Mouse (Mus musculus) hindbrain, postnatal 0 days (tissue): ENCODE results near the gene Cd36. TPM values are rescaled to one million over a fixed set of nuclear protein-coding genes. Genes with fewer than 3 reads are reported as not detected.

Source experiments
- ATAC-seq: fragments of 200-750 bp; cut with Nextera tagmentation; 2 replicates; pipeline ENCODE4 v1.8.0; 2017; ENCODE audit warnings: mild to moderate bottlenecking, moderate TSS enrichment, moderate library complexity
- DNase-seq: peaks from one replicate; pipeline ENCODE4 v3.0.0-alpha.2; 2015; ENCODE audit warnings: low spot score
- H3K27ac ChIP-seq: fragments of 300-500 bp; sonication (generic); 2 replicates; pipeline ENCODE4 v1.5.1; 2014; ENCODE audit warnings: mild to moderate bottlenecking
- H3K27me3 ChIP-seq: fragments of 300-500 bp; sonication (generic); 2 replicates; pipeline ENCODE4 v1.6.1; 2014; ENCODE audit warnings: low read length, mixed read lengths; ENCODE audit not compliant: insufficient read depth
- H3K36me3 ChIP-seq: fragments of 300-500 bp; sonication (generic); 2 replicates; pipeline ENCODE4 v1.6.1; 2014; ENCODE audit warnings: low read length, mixed read lengths; ENCODE audit not compliant: insufficient read depth
- H3K4me1 ChIP-seq: fragments of 300-500 bp; sonication (generic); 2 replicates; pipeline ENCODE4 v1.6.1; 2014; ENCODE audit warnings: antibody characterized with exemption, low read length, mixed read lengths; ENCODE audit not compliant: insufficient read depth
- H3K4me2 ChIP-seq: fragments of 300-500 bp; sonication (generic); 2 replicates; pipeline ENCODE4 v1.6.1; 2014; ENCODE audit warnings: low read depth, mild to moderate bottlenecking, low read length, moderate library complexity, mixed read lengths
- H3K4me3 ChIP-seq: fragments of 300-500 bp; sonication (generic); 2 replicates; pipeline ENCODE4 v1.5.1; 2014; ENCODE audit warnings: low read length
- H3K9ac ChIP-seq: fragments of 300-500 bp; sonication (generic); replicated peaks from 2 replicates; pipeline ENCODE4 v1.6.1; 2014; ENCODE audit warnings: mild to moderate bottlenecking, low read length, moderate library complexity, mixed read lengths
- H3K9me3 ChIP-seq: fragments of 300-500 bp; sonication (generic); 2 replicates; pipeline ENCODE4 v1.6.1; 2016; ENCODE audit warnings: low read length, mixed read lengths
- CTCF ChIP-seq: IDR thresholded peaks from 2 replicates; pipeline ENCODE4 v1.5.1; 2016; ENCODE audit warnings: antibody characterized with exemption, control low read depth, low read depth
- WGBS: fragments of 180-500 bp; shearing (Covaris S2); extraction: QIAGEN DNeasy Blood & Tissue Kit; methylation state at CpG from one replicate; pipeline ENCODE4 v1.1.7; 2014; 5-methylcytosine and 5-hydroxymethylcytosine counted together
- polyA plus RNA-seq: library from polyadenylated mRNA; unstranded; fragments of >200 nt; fragmentation: Nextera tagmentation; extraction: Ambion mirVana; gene quantifications from 2 replicates; pipeline ENCODE4 v1.2.1, GENCODE M21; 2015
- total RNA-seq: library from RNA; depleted of rRNA; stranded (reverse); fragments of >200 nt; gene quantifications from 2 replicates; pipeline ENCODE4 v1.2.3, GENCODE M21; 2014

Cd36 gene
- total and polyA plus RNA-seq, 2 experiments from 2014 or later = 4.0 to 5.1 TPM

DNA sequence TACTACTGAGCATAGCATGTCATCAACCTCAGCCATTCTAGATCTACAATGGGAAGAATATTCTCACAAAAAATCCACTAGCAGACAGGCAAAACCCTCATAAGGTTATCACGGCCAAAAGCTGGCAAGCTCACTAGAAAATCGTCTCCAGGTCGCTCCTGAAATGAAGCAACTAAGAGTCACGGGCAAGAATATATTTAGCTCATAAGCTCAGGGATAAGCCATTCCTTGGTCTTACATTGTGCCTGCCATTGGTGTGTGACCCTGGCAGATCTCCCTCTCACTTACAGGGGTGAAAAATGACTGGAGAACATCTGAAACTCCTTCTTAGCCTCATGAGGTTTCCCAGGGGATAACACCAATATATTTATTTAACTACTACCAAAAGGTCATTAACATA, 52.2 kb downstream of the Cd36 start:
- H3K9ac ChIP-seq = no peak overlapping the region
- H3K4me1 ChIP-seq = no peaks in the 10 kb centered on the region
- H3K36me3 ChIP-seq = no peaks in the 10 kb centered on the region
- H3K4me3 ChIP-seq = no peak overlapping the region
- TF ChIP-seq CTCF = no peak
- DNase-seq (no peak), ATAC-seq (no peak)
- no peak overlapping the region for H3K27ac ChIP-seq
- WGBS = 84% methylated on average over 4 of the region's 4 CpGs
- no peaks in the 10 kb centered on the region for H3K9me3 ChIP-seq
- no peaks in the 10 kb centered on the region for H3K27me3 ChIP-seq
- no peak overlapping the region for H3K4me2 ChIP-seq

GRCm38 (mm10) chr5:17835302-17836097, 53.1 kb downstream of the Cd36 start:
- no peak for TF ChIP-seq CTCF
- H3K9ac ChIP-seq = no peak overlapping the region
- 13% methylated on average over 4 of the region's 4 CpGs for WGBS
- no peaks in the 10 kb centered on the region for H3K27me3 ChIP-seq
- no peaks in the 10 kb centered on the region for H3K36me3 ChIP-seq
- no peak overlapping the region for H3K27ac ChIP-seq
- H3K4me2 ChIP-seq = no peak overlapping the region
- H3K4me3 ChIP-seq = no peak overlapping the region
- no peak for ATAC-seq
- no peak for DNase-seq
- no peaks in the 10 kb centered on the region for H3K4me1 ChIP-seq
- no peaks in the 10 kb centered on the region for H3K9me3 ChIP-seq

GRCm38 (mm10) chr5:17833797-17834196, 54.8 kb downstream of the Cd36 start:
- H3K9me3 ChIP-seq = no peaks in the 10 kb centered on the region
- H3K4me1 ChIP-seq = no peaks in the 10 kb centered on the region
- H3K4me2 ChIP-seq = no peak overlapping the region
- H3K36me3 ChIP-seq = no peaks in the 10 kb centered on the region
- TF ChIP-seq CTCF = no peak
- 96% methylated on average over 1 of the region's 1 CpGs for WGBS
- no peaks in the 10 kb centered on the region for H3K27me3 ChIP-seq
- no peak for DNase-seq
- no peak for ATAC-seq
- H3K9ac ChIP-seq = no peak overlapping the region
- no peak overlapping the region for H3K4me3 ChIP-seq
- no peak overlapping the region for H3K27ac ChIP-seq

GRCm38 (mm10) chr5:17830536-17830935, 58.1 kb downstream of the Cd36 start:
- WGBS = 54% methylated on average over 2 of the region's 2 CpGs
- ATAC-seq (no peak), DNase-seq (no peak)
- Histone ChIP-seq H3K4me3 (no peak overlapping the region), H3K36me3 (no peaks in the 10 kb centered on the region), H3K9me3 (no peaks in the 10 kb centered on the region), H3K27me3 (no peaks in the 10 kb centered on the region), H3K27ac (no peak overlapping the region), H3K4me1 (no peaks in the 10 kb centered on the region), H3K9ac (no peak overlapping the region), H3K4me2 (no peak overlapping the region)
- no peak for TF ChIP-seq CTCF

DNA sequence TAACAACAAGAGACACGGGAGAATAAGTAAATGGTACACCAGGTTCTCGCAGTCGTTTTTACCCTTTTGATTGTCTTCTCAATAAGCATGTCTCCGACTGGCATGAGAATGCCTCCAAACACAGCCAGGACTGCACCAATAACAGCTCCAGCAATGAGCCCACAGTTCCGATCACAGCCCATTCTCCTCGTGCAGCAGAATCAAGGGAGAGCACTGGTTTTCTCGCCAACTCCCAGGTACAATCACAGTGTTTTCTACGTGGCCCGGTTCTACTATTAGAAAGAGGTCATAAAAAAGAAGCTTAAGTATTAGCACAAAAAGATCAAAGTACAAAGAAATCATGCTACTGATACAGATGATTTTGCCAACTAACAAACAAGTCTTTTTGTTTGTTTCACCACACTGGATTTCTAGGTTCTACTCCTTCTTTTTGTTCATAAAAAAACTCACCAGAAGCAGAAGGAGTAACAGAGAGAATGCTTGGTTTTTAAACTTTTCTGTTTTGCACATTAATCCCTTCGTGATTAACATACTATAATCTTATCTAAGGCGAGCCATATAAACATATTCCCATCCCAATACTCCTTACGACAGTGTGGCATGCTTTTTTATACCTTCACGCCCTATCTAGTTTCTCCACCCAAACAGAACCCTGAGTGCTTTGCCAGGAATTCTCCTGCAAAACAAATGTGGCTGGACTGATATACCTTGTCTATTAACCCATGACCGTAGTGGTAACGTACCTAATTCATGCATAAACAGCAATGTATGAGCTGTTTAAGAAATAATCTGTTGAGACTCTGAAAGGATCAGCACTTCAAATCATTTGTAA, 59.7 kb downstream of the Cd36 start:
- Histone ChIP-seq H3K4me3 (no peak overlapping the region), H3K27ac (no peak overlapping the region), H3K4me1 (no peaks in the 10 kb centered on the region), H3K9ac (no peak overlapping the region), H3K4me2 (no peak overlapping the region), H3K36me3 (no peaks in the 10 kb centered on the region), H3K27me3 (no peaks in the 10 kb centered on the region), H3K9me3 (no peaks in the 10 kb centered on the region)
- TF ChIP-seq CTCF = no peak
- 70% methylated on average over 15 of the region's 15 CpGs for WGBS
- ATAC-seq = no peak
- DNase-seq = no peak

GRCm38 (mm10) chr5:17821395-17821794, 67.2 kb downstream of the Cd36 start:
- Histone ChIP-seq H3K4me3 (no peak overlapping the region), H3K9ac (no peak overlapping the region), H3K36me3 (no peaks in the 10 kb centered on the region), H3K27ac (no peak overlapping the region), H3K4me1 (no peaks in the 10 kb centered on the region), H3K27me3 (no peaks in the 10 kb centered on the region), H3K9me3 (no peaks in the 10 kb centered on the region), H3K4me2 (no peak overlapping the region)
- TF ChIP-seq CTCF = no peak
- ATAC-seq (no peak), DNase-seq (no peak)
- 75% methylated on average over 1 of the region's 1 CpGs for WGBS
